Mouse (Mus musculus) CH12.LX (cell line): ENCODE data around the gene Atp5f1. TPM values are rescaled to one million over a fixed set of nuclear protein-coding genes. Genes with fewer than 3 reads are reported as not detected.

ENCODE experiments used
- DNase-seq: peaks from one replicate; pipeline ENCODE4 v3.0.0-alpha.2; 2013; ENCODE audit errors: extremely low read depth
- H3K27ac ChIP-seq: 2 replicates; pipeline ENCODE4 v1.5.1; 2012; ENCODE audit warnings: low read depth, mild to moderate bottlenecking, control low read depth, moderate library complexity; ENCODE audit not compliant: insufficient read depth
- H3K27me3 ChIP-seq: replicated peaks from 2 replicates; pipeline ENCODE3; 2012; ENCODE audit warnings: inconsistent platforms
- H3K36me3 ChIP-seq, 2 experiments: replicated peaks in 1 of 2; 2 replicates each; pipeline versions ENCODE3 to v1.6.1; 2012; ENCODE audit warnings: inconsistent platforms in 1 of 2, low read length in 1 of 2, mild to moderate bottlenecking in 1 of 2, mixed read lengths in 1 of 2, moderate library complexity in 1 of 2; ENCODE audit not compliant: control insufficient read depth in 1 of 2, insufficient read depth in 1 of 2
- H3K4me1 ChIP-seq, 2 experiments: 2 replicates each; pipeline ENCODE4 v1.6.1; 2012; ENCODE audit warnings: inconsistent platforms in 1 of 2, moderate library complexity in 1 of 2; ENCODE audit not compliant: insufficient read depth in 2 of 2, control insufficient read depth in 1 of 2
- H3K4me2 ChIP-seq: 2 replicates; pipeline ENCODE4 v1.6.1; 2012; ENCODE audit warnings: low read depth, mild to moderate bottlenecking, control low read depth; ENCODE audit not compliant: poor library complexity, insufficient read depth, severe bottlenecking
- H3K4me3 ChIP-seq, 3 experiments: fragments of 150-350 bp in 1 of 3; sonication (generic) in 1 of 3; replicated peaks in 1 of 3; 2 replicates each; pipeline versions ENCODE3 to v1.5.1; 2011 to 2012; ENCODE audit warnings: low read depth in 2 of 3, low read length in 2 of 3, mild to moderate bottlenecking in 2 of 3, moderate library complexity in 2 of 3, control low read depth in 1 of 3, improper control_type of control experiment in 1 of 3, inconsistent platforms in 1 of 3, mixed read lengths in 1 of 3; ENCODE audit not compliant: poor library complexity in 1 of 3
- H3K79me2 ChIP-seq: replicated peaks from 2 replicates; pipeline ENCODE4 v1.6.1; 2012; ENCODE audit warnings: mild to moderate bottlenecking, moderate library complexity; ENCODE audit not compliant: control insufficient read depth, poor library complexity, insufficient read depth, severe bottlenecking; ENCODE audit errors: extremely low read depth
- H3K9ac ChIP-seq: 2 replicates; pipeline ENCODE4 v1.6.1; 2012; ENCODE audit warnings: low read depth, mild to moderate bottlenecking, control low read depth, moderate library complexity; ENCODE audit not compliant: insufficient read depth
- H3K9me3 ChIP-seq: replicated peaks from 2 replicates; pipeline ENCODE3; 2012; ENCODE audit warnings: low read length, inconsistent platforms, mixed read lengths
- BHLHE40 ChIP-seq: IDR thresholded peaks from 2 replicates; pipeline ENCODE4 v1.6.1; 2011; ENCODE audit warnings: mild to moderate bottlenecking, low read depth, low read length, improper control_type of control experiment
- CHD2 ChIP-seq: IDR thresholded peaks from 2 replicates; pipeline ENCODE4 v1.6.1; 2011; ENCODE audit warnings: low read length, improper control_type of control experiment
- CTCF ChIP-seq, 2 experiments: IDR thresholded peaks in 1 of 2; conservative IDR thresholded peaks in 1 of 2; 2 replicates each; pipeline ENCODE4 v1.5.1; 2011 to 2012; ENCODE audit warnings: low read depth in 2 of 2, low read length in 2 of 2, improper control_type of control experiment in 1 of 2, inconsistent platforms in 1 of 2, mild to moderate bottlenecking in 1 of 2, moderate library complexity in 1 of 2
- E2F4 ChIP-seq: IDR thresholded peaks from 2 replicates; pipeline ENCODE4 v1.6.1; 2011; ENCODE audit warnings: low read depth, low read length, improper control_type of control experiment; ENCODE audit not compliant: insufficient replicate concordance
- EP300 ChIP-seq: IDR thresholded peaks from 2 replicates; pipeline ENCODE4 v1.6.1; 2011; ENCODE audit warnings: low read length, improper control_type of control experiment
- ETS1 ChIP-seq: conservative IDR thresholded peaks from 2 replicates; pipeline ENCODE4 v1.6.1; 2012; ENCODE audit warnings: low read depth, mild to moderate bottlenecking, inconsistent platforms, low read length, improper control_type of control experiment, moderate library complexity
- GABPA ChIP-seq: IDR thresholded peaks from 2 replicates; pipeline ENCODE4 v1.6.1; 2012; ENCODE audit warnings: low read depth, low read length, improper control_type of control experiment, inconsistent platforms; ENCODE audit not compliant: insufficient replicate concordance
- IRF4 ChIP-seq: IDR thresholded peaks from 2 replicates; pipeline ENCODE4 v1.6.1; 2014; ENCODE audit warnings: low read depth, mild to moderate bottlenecking, inconsistent platforms, low read length, improper control_type of control experiment
- KAT2A ChIP-seq: IDR thresholded peaks from 2 replicates; pipeline ENCODE4 v1.6.1; 2012; ENCODE audit warnings: low read length, improper control_type of control experiment, inconsistent platforms; ENCODE audit not compliant: insufficient replicate concordance
- MAFK ChIP-seq: IDR thresholded peaks from 2 replicates; pipeline ENCODE4 v1.6.1; 2011; ENCODE audit warnings: low read length, improper control_type of control experiment; ENCODE audit not compliant: insufficient replicate concordance
- MAX ChIP-seq: IDR thresholded peaks from 2 replicates; pipeline ENCODE4 v1.6.1; 2011; ENCODE audit warnings: low read length, improper control_type of control experiment
- MAZ ChIP-seq: IDR thresholded peaks from 2 replicates; pipeline ENCODE4 v1.6.1; 2012; ENCODE audit warnings: low read depth, mild to moderate bottlenecking, inconsistent platforms, low read length, improper control_type of control experiment, moderate library complexity
- MYC ChIP-seq: IDR thresholded peaks from 2 replicates; pipeline ENCODE4 v1.6.1; 2011; ENCODE audit warnings: low read depth, mild to moderate bottlenecking, improper control_type of control experiment, low read length
- POLR2A ChIP-seq: IDR thresholded peaks from 2 replicates; pipeline ENCODE4 v1.6.1; 2011; ENCODE audit warnings: low read depth, mild to moderate bottlenecking, improper control_type of control experiment, low read length
- RCOR1 ChIP-seq: conservative IDR thresholded peaks from 2 replicates; pipeline ENCODE4 v1.6.1; 2012; ENCODE audit warnings: low read depth, mild to moderate bottlenecking, inconsistent platforms, low read length, improper control_type of control experiment
- TBP ChIP-seq: conservative IDR thresholded peaks from 2 replicates; pipeline ENCODE4 v1.6.1; 2011; ENCODE audit warnings: low read depth, low read length, improper control_type of control experiment
- TCF12 ChIP-seq: IDR thresholded peaks from 2 replicates; pipeline ENCODE4 v1.6.1; 2014; ENCODE audit warnings: low read depth, mild to moderate bottlenecking, inconsistent platforms, low read length, improper control_type of control experiment
- USF1 ChIP-seq: IDR thresholded peaks from 2 replicates; pipeline ENCODE4 v1.6.1; 2014; ENCODE audit warnings: low read depth, mild to moderate bottlenecking, inconsistent platforms, low read length, improper control_type of control experiment
- USF2 ChIP-seq: conservative IDR thresholded peaks from 2 replicates; pipeline ENCODE4 v1.6.1; 2011; ENCODE audit warnings: low read depth, low read length, improper control_type of control experiment
- dilution Hi-C: fragments of 300-500 bp; cut with MboI; formaldehyde crosslinking; loops from 2 replicates; pipeline ENCODE4 v1.14.3; 2020; ENCODE audit warnings: low sequenced_read_pairs; ENCODE audit not compliant: extremely low pct_unique_long_range_greater_than_20kb, extremely low pct_ligation_motif_present
- in situ Hi-C: fragments of 300-500 bp; cut with MboI; formaldehyde crosslinking; loops from 3 replicates; pipeline ENCODE4 v1.14.3; 2019; ENCODE audit warnings: low sequenced_read_pairs, low pct_ligation_motif_present, low pct_unique_long_range_greater_than_20kb, mixed read lengths
- polyA plus RNA-seq: library from polyadenylated mRNA; unstranded; fragments of >175 nt; gene quantifications from 2 replicates; pipeline ENCODE4 v1.2.1, GENCODE M21; 2012; ENCODE audit warnings: low read depth; ENCODE audit not compliant: insufficient read length
- total RNA-seq, 2 experiments: library from RNA; depleted of rRNA; stranded (reverse); fragments of 300-350 nt in 1 of 2; fragments of >200 nt in 1 of 2; gene quantifications; 2 replicates each; pipeline ENCODE4 v1.2.3; 2012 to 2014

Gene Atp5f1
- total and polyA plus RNA-seq, 3 experiments, result 317 to 676 (median 494) TPM

DNA sequence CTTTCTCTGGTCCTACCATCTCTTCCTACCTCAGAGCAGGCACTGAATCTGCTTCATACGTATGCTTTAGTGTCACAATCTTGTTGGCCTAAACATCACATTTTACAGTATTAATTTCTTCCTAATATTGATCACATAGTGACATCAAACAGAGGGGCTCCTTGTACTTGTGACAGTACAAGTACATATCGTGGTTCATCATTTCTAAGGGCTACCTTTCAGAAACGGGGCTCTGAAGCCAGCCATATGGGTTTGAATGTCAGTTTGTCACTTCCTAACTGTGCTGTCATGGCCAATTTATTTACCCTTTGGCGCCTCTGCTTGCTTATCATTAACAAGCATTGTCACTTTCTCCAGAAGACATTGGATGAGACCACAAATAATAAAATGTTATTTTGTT is 58.4 kb downstream of the Atp5f1 start:
- H3K9ac ChIP-seq, result no peak overlapping the region
- DNase-seq, result no peak
- no peaks in the 10 kb centered on the region for H3K36me3 ChIP-seq
- H3K4me2 ChIP-seq, result no peak overlapping the region
- in situ Hi-C loops, result loop anchor here (5.0 kb wide), 1 partner anchor 56 kb away; the partner anchor contains the start of gene Wdr77
- H3K27me3 ChIP-seq, result no peaks in the 10 kb centered on the region
- no peak overlapping the region for H3K27ac ChIP-seq
- H3K9me3 ChIP-seq, result peaks cover 3% of the 10 kb centered on the region
- no peak for TF ChIP-seq CHD2
- TF ChIP-seq EP300, result no peak
- no peak for TF ChIP-seq RCOR1
- no peak for TF ChIP-seq MAZ
- TF ChIP-seq KAT2A, result no peak
- TF ChIP-seq MAX, result no peak
- TF ChIP-seq MAFK, result no peak
- no peak for TF ChIP-seq GABPA
- no peak for TF ChIP-seq BHLHE40
- TF ChIP-seq MYC, result no peak
- no peak overlapping the region for H3K4me3 ChIP-seq
- H3K79me2 ChIP-seq, result no peaks in the 10 kb centered on the region
- H3K4me1 ChIP-seq, result peaks cover 15 to 47% of the 10 kb centered on the region in 2 experiments
- dilution Hi-C loops, result loop anchor here (25.0 kb wide), 1 partner anchor 214 kb away; the partner anchor contains the start of gene Ddx20

GRCm38 (mm10) chr3:105900716-105901115 is 59.2 kb downstream of the Atp5f1 start:
- no peaks in the 10 kb centered on the region for H3K36me3 ChIP-seq
- no peak overlapping the region for H3K4me3 ChIP-seq
- no peak overlapping the region for H3K9ac ChIP-seq
- peak; percentile 77 for DNase-seq
- H3K4me2 ChIP-seq, result no peak overlapping the region
- peaks cover 15 to 51% of the 10 kb centered on the region in 2 experiments for H3K4me1 ChIP-seq
- in situ Hi-C loops, result loop anchor here (5.0 kb wide), 1 partner anchor 57 kb away; the partner anchor contains the start of gene Wdr77
- TF ChIP-seq EP300, result peak; percentile 69
- 0 out of 2 replicates have a peak, but pooled peaks have one; percentile 30 for TF ChIP-seq TBP
- TF ChIP-seq USF1, result no peak
- TF ChIP-seq ETS1, result peak; percentile 31; the same call in 1 of the 2 replicates
- peak; percentile 74 for TF ChIP-seq IRF4
- peak; percentile 58; the same call in 1 of the 2 replicates for TF ChIP-seq TCF12
- peak; percentile 91 for TF ChIP-seq MYC
- no peak for TF ChIP-seq USF2
- peak; percentile 48; the same call in 1 of the 2 replicates for TF ChIP-seq POLR2A
- no peak for TF ChIP-seq CTCF (conservative IDR thresholded peaks at IDR 0.05 in 1 of 2, IDR thresholded peaks at IDR 0.05 in 1 of 2; ENCODE audit: low read depth in 2 of 2, low read length in 2 of 2)
- TF ChIP-seq MAX, result peak; percentile 93
- no peak for TF ChIP-seq E2F4
- peak overlapping the region; percentile 12 for H3K27ac ChIP-seq
- dilution Hi-C loops, result loop anchor here (25.0 kb wide), 1 partner anchor 213 kb away; the partner anchor contains the start of gene Ddx20
- H3K27me3 ChIP-seq, result no peaks in the 10 kb centered on the region
- H3K79me2 ChIP-seq, result no peaks in the 10 kb centered on the region
- H3K9me3 ChIP-seq, result peaks cover 3% of the 10 kb centered on the region
